Mouse (Mus musculus) lung, postnatal 0 days (tissue): ENCODE results near the gene Gm20388.

Experiments
- CTCF ChIP-seq: IDR thresholded peaks from 2 replicates; pipeline ENCODE4 v1.5.1; 2016; ENCODE audit warnings: antibody characterized with exemption, mild to moderate bottlenecking
- EP300 ChIP-seq: IDR thresholded peaks from 2 replicates; pipeline ENCODE4 v1.6.1; 2016; ENCODE audit warnings: antibody characterized with exemption, mild to moderate bottlenecking, control low read depth

GRCm38 (mm10) chr8:121433466-121433865, 1522.8 kb downstream of the Gm20388 start:
- TF ChIP-seq CTCF (no peak), EP300 (no peak)
